Mouse (Mus musculus): ENCODE data around the gene Car6. TPM values are rescaled to one million over a fixed set of nuclear protein-coding genes. Genes with fewer than 3 reads are reported as not detected.

Car6 gene
- polyA plus RNA-seq, 1 experiment from 2014 or later, result 0.09 TPM

DNA sequence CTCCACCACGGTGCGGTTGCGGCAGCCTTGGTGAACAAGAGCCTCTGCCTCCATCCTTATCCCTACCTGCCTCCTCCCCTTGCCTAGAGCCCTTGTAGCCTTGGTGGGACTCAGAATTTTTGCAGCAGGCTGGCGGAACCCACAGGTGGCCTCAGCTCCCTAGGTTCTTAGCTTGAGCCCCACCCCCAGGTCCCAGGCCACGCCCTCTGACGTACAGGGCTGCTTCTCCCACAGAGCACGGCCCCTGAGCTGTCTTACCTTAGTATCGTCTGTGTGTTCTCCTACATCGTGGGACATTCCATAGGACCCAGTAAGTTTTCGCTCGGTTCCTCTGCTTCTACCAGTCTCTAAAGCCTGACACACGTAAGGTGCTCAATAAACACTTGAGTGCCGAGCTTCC lies 36.3 kb downstream of the Car6 start:
- H3K9ac ChIP-seq (ENCODE audit: low read length), result no peak overlapping the region
- DNase-seq (ENCODE audit: low spot score) (peak; percentile 36), ATAC-seq (ENCODE audit: insufficient number of reproducible peaks, low FRiP score, low TSS enrichment, low read depth) (no peak)
- no peaks in the 10 kb centered on the region for H3K27me3 ChIP-seq (ENCODE audit: control insufficient read depth, insufficient read depth, low read length)
- 34% methylated on average over 13 of the region's 13 CpGs for WGBS
- 0 out of 2 replicates have a peak overlapping the region, but pooled peaks have one; percentile 18 for H3K4me2 ChIP-seq (ENCODE audit: low read depth, severe bottlenecking)
- H3K9me3 ChIP-seq (ENCODE audit: control insufficient read depth, low read length), result no peaks in the 10 kb centered on the region
- H3K4me3 ChIP-seq (ENCODE audit: low read depth, low read length), result no peak overlapping the region
- no peak overlapping the region for H3K27ac ChIP-seq (replicated peaks; ENCODE audit: low read depth, low read length)
- no peaks in the 10 kb centered on the region for H3K4me1 ChIP-seq (ENCODE audit: control insufficient read depth, insufficient read depth, low read length)
- H3K36me3 ChIP-seq (ENCODE audit: control insufficient read depth, insufficient read depth, low read length), result no peaks in the 10 kb centered on the region

DNA sequence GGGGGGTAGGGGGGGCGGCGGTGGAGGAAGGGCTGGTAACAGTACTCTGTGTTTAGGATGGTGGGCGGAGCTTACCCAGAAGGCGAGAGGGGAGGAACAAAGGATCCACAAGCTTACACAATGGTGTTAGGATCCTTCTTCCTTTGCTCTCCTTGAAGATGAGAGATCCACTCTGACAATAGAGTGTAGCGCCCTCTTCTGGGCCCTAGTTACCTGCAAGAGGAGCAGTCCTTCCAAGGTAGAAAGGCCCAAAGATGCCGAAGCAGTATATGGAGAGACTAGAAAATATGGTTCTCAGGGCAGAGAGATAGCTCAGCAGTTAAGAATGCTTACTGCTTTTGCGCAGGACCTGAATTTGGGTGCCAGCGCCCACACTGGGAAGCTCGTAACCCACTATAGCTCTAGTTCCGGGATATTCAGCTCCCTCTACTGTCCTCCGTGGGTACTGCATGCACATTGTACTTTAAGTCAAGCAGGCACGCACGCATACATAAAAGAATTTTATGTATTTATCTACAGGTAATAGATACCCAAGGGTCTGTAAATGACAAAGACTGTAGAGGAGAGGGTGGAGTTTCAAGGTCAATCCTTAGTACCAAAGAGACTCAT lies 38.5 kb downstream of the Car6 start:
- ATAC-seq (ENCODE audit: insufficient number of reproducible peaks, low FRiP score, low TSS enrichment, low read depth) (no peak), DNase-seq (ENCODE audit: low spot score) (no peak)
- no peak overlapping the region for H3K4me3 ChIP-seq (ENCODE audit: low read depth, low read length)
- H3K4me1 ChIP-seq (ENCODE audit: control insufficient read depth, insufficient read depth, low read length), result no peaks in the 10 kb centered on the region
- 74% methylated on average over 13 of the region's 13 CpGs for WGBS
- no peak overlapping the region for H3K27ac ChIP-seq (replicated peaks; ENCODE audit: low read depth, low read length)
- no peaks in the 10 kb centered on the region for H3K36me3 ChIP-seq (ENCODE audit: control insufficient read depth, insufficient read depth, low read length)
- H3K9ac ChIP-seq (ENCODE audit: low read length), result no peak overlapping the region
- H3K27me3 ChIP-seq (ENCODE audit: control insufficient read depth, insufficient read depth, low read length), result no peaks in the 10 kb centered on the region
- H3K4me2 ChIP-seq (ENCODE audit: low read depth, severe bottlenecking), result no peak overlapping the region
- H3K9me3 ChIP-seq (ENCODE audit: control insufficient read depth, low read length), result no peaks in the 10 kb centered on the region

DNA sequence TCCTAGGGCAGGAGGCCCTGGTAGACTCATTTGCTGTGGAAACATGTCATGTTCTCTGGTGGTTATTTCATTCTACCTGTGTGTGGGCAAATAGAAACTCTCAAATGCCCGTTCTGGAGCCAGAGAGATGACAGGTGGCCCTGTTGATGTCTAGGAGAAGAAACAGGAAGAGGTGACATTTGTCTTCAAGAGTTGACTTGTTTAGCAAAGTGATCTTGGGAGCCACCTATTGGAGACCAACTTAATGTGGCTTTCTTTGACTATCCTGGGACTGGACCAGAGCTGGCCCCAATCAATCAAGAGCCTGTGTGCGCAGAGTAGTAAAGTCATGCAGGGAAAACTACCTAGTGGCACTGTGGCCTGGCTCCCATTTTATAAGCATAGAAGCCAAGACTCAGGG lies 41.7 kb downstream of the Car6 start:
- WGBS, result 87% methylated on average over 2 of the region's 2 CpGs

DNA sequence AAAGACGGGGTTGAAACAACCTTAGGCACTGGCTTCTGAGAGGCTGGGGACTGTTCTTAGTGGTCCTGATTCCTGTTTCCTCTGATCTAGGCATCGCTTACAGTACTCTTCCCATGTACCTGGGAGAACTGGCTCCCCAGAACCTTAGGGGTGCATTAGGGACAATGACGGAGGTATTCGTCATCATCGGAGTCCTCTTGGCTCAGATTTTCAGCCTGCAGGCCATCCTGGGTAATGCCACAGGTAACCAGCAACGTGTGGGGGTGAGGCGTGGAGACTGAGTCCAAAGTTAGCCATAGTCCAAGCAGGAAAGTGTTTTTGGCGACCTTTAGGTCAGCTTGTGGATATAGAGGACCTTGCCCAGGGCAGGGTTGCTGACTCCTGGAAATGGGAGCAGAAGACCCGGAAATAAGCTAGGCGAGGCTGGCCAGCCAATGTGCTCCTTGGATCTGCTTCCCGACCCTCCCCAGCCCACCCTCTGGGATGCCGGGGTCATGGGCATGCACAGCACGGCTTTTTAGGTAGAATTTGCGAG lies 43.7 kb downstream of the Car6 start:
- ATAC-seq (ENCODE audit: insufficient number of reproducible peaks, low FRiP score, low TSS enrichment, low read depth) (no peak), DNase-seq (ENCODE audit: low spot score) (no peak)
- Histone ChIP-seq H3K9ac (ENCODE audit: low read length) (no peak overlapping the region), H3K27ac (replicated peaks; ENCODE audit: low read depth, low read length) (no peak overlapping the region), H3K9me3 (ENCODE audit: control insufficient read depth, low read length) (no peaks in the 10 kb centered on the region), H3K36me3 (ENCODE audit: control insufficient read depth, insufficient read depth, low read length) (no peaks in the 10 kb centered on the region), H3K27me3 (ENCODE audit: control insufficient read depth, insufficient read depth, low read length) (no peaks in the 10 kb centered on the region), H3K4me2 (ENCODE audit: low read depth, severe bottlenecking) (no peak overlapping the region), H3K4me3 (ENCODE audit: low read depth, low read length) (no peak overlapping the region), H3K4me1 (ENCODE audit: control insufficient read depth, insufficient read depth, low read length) (no peaks in the 10 kb centered on the region)
- WGBS, result 70% methylated on average over 14 of the region's 14 CpGs

More for the DNA sequence above, 41.7 kb downstream of the Car6 start:
- Histone ChIP-seq H3K4me2 (ENCODE audit: low read depth, severe bottlenecking) (no peak overlapping the region), H3K4me1 (ENCODE audit: control insufficient read depth, insufficient read depth, low read length) (no peaks in the 10 kb centered on the region), H3K27me3 (ENCODE audit: control insufficient read depth, insufficient read depth, low read length) (no peaks in the 10 kb centered on the region), H3K9ac (ENCODE audit: low read length) (no peak overlapping the region), H3K36me3 (ENCODE audit: control insufficient read depth, insufficient read depth, low read length) (no peaks in the 10 kb centered on the region), H3K4me3 (ENCODE audit: low read depth, low read length) (no peak overlapping the region), H3K9me3 (ENCODE audit: control insufficient read depth, low read length) (no peaks in the 10 kb centered on the region), H3K27ac (replicated peaks; ENCODE audit: low read depth, low read length) (no peak overlapping the region)
- DNase-seq (ENCODE audit: low spot score), result no peak
- ATAC-seq (ENCODE audit: insufficient number of reproducible peaks, low FRiP score, low TSS enrichment, low read depth), result no peak

DNA sequence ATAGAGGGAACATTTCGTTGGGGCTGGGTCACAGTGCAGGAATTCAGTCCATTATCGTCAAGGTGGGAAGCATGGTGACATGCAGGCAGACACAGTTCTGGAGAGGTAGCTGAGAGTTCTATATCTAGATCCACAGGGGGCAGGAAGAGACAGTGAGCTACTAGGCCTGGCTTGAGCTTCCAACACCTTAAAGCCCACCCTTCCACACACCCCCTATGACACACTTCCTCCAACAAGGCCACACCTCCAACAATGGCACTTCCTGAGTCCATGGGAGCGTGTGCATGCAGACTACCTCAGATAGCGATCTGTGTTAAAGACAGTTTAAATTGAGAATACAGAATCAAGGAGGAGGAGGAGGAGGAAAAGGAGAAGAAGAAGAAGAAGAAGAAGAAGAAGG lies 45.4 kb downstream of the Car6 start:
- H3K4me2 ChIP-seq (ENCODE audit: low read depth, severe bottlenecking), result no peak overlapping the region
- H3K9ac ChIP-seq (ENCODE audit: low read length), result no peak overlapping the region
- H3K27ac ChIP-seq (replicated peaks; ENCODE audit: low read depth, low read length), result no peak overlapping the region
- H3K4me1 ChIP-seq (ENCODE audit: control insufficient read depth, insufficient read depth, low read length), result no peaks in the 10 kb centered on the region
- 83% methylated on average over 4 of the region's 4 CpGs for WGBS
- no peak overlapping the region for H3K4me3 ChIP-seq (ENCODE audit: low read depth, low read length)
- H3K9me3 ChIP-seq (ENCODE audit: control insufficient read depth, low read length), result no peaks in the 10 kb centered on the region
- DNase-seq (ENCODE audit: low spot score) (no peak), ATAC-seq (ENCODE audit: insufficient number of reproducible peaks, low FRiP score, low TSS enrichment, low read depth) (no peak)
- no peaks in the 10 kb centered on the region for H3K36me3 ChIP-seq (ENCODE audit: control insufficient read depth, insufficient read depth, low read length)
- H3K27me3 ChIP-seq (ENCODE audit: control insufficient read depth, insufficient read depth, low read length), result no peaks in the 10 kb centered on the region

DNA sequence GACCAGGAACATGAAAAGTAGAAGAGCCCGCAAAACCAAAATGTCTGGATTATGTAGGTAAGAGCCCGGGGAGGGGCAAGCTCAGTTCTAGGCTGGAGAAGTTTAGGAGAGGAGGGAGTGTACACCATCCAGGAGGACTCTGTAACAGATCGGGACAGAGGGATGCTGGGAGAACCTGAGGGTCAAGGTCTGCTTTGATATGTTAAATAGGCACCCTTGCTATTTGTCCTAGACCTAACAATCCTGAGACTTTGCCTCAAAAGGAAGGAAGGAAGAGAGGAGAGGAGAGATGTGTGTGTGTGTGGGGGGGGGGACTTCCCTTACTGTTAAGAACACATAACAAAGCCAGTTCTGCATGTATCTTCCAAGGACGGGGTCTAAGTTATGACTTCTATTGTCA lies 45.8 kb downstream of the Car6 start:
- no peak overlapping the region for H3K4me2 ChIP-seq (ENCODE audit: low read depth, severe bottlenecking)
- no peak overlapping the region for H3K4me3 ChIP-seq (ENCODE audit: low read depth, low read length)
- H3K4me1 ChIP-seq (ENCODE audit: control insufficient read depth, insufficient read depth, low read length), result no peaks in the 10 kb centered on the region
- no peaks in the 10 kb centered on the region for H3K9me3 ChIP-seq (ENCODE audit: control insufficient read depth, low read length)
- 84% methylated on average over 4 of the region's 4 CpGs for WGBS
- no peak overlapping the region for H3K9ac ChIP-seq (ENCODE audit: low read length)
- DNase-seq (ENCODE audit: low spot score), result no peak
- H3K27ac ChIP-seq (replicated peaks; ENCODE audit: low read depth, low read length), result no peak overlapping the region
- no peak for ATAC-seq (ENCODE audit: insufficient number of reproducible peaks, low FRiP score, low TSS enrichment, low read depth)
- H3K27me3 ChIP-seq (ENCODE audit: control insufficient read depth, insufficient read depth, low read length), result no peaks in the 10 kb centered on the region
- H3K36me3 ChIP-seq (ENCODE audit: control insufficient read depth, insufficient read depth, low read length), result no peaks in the 10 kb centered on the region

DNA sequence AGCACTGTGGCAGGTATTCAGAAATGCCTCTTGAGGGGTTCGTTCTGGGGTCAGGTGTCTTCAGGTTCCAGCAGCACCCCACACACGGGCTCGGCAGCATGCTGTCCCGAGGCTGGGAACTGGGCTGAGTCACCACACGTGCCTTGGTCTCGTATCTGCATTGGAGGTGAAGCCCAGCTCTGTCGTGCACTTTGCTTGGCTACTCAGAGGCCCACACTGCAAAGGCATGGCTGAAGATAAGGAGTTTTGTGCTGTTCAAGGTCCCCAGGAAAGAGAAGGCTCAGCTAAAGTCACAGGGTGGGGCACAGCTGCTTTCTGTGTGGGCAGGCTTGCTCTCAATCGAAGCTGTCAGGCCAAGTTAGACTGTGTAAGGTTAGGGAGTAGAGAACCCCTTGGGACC lies 48.6 kb downstream of the Car6 start:
- Histone ChIP-seq H3K27me3 (ENCODE audit: control insufficient read depth, insufficient read depth, low read length) (no peaks in the 10 kb centered on the region), H3K4me2 (ENCODE audit: low read depth, severe bottlenecking) (no peak overlapping the region), H3K9ac (ENCODE audit: low read length) (no peak overlapping the region), H3K27ac (replicated peaks; ENCODE audit: low read depth, low read length) (no peak overlapping the region), H3K9me3 (ENCODE audit: control insufficient read depth, low read length) (0 out of 2 replicates have a peak, but pooled peaks cover 3% of the 10 kb centered on the region), H3K4me3 (ENCODE audit: low read depth, low read length) (no peak overlapping the region), H3K4me1 (ENCODE audit: control insufficient read depth, insufficient read depth, low read length) (no peaks in the 10 kb centered on the region), H3K36me3 (ENCODE audit: control insufficient read depth, insufficient read depth, low read length) (no peaks in the 10 kb centered on the region)
- DNase-seq (ENCODE audit: low spot score), result no peak
- 87% methylated on average over 8 of the region's 8 CpGs for WGBS
- no peak for ATAC-seq (ENCODE audit: insufficient number of reproducible peaks, low FRiP score, low TSS enrichment, low read depth)

DNA sequence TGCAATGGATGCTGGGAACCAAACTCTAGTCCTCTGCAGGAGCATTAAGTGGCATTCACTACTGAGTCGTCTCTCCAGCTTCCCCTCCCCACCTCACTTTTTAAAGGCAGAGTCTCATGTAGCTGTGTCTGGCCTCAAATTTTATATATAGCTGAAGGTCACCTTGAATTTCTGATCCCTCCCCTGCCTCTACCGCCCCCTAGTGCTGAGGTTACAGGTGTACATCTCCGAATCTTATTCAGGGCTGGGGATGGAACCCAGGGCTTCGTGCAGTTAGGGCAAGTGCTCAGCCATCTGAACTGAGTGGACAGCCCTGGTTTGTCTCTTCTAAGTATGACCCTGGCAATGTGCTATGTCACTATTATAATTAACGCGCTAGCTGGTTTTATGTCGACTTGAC lies 50.1 kb downstream of the Car6 start:
- DNase-seq (ENCODE audit: low spot score) (no peak), ATAC-seq (ENCODE audit: insufficient number of reproducible peaks, low FRiP score, low TSS enrichment, low read depth) (no peak)
- Histone ChIP-seq H3K9me3 (ENCODE audit: control insufficient read depth, low read length) (0 out of 2 replicates have a peak, but pooled peaks cover 3% of the 10 kb centered on the region), H3K4me1 (ENCODE audit: control insufficient read depth, insufficient read depth, low read length) (no peaks in the 10 kb centered on the region), H3K27me3 (ENCODE audit: control insufficient read depth, insufficient read depth, low read length) (no peaks in the 10 kb centered on the region), H3K4me2 (ENCODE audit: low read depth, severe bottlenecking) (no peak overlapping the region), H3K27ac (replicated peaks; ENCODE audit: low read depth, low read length) (no peak overlapping the region), H3K36me3 (ENCODE audit: control insufficient read depth, insufficient read depth, low read length) (no peaks in the 10 kb centered on the region), H3K4me3 (ENCODE audit: low read depth, low read length) (no peak overlapping the region), H3K9ac (ENCODE audit: low read length) (no peak overlapping the region)
- 80% methylated on average over 7 of the region's 7 CpGs for WGBS

DNA sequence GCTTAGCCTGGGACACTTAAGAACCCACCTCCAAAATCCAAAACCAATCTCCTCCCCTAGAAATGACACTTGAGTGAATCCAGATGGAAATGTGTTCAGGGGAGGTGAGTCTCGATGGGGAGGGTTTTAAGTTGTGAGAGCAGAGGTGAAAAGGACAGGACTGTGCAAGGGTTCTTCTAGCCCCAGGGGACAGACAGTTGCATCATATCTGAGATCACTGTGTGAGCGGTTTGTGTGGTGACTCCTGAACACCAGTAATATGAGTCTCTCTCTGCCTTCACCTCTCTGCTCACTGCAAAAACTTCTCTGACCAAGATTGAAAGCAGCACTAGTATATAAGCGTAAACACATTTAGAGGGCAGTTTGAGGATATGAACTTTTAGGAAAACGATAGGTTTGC lies 54.8 kb downstream of the Car6 start:
- DNase-seq (ENCODE audit: low spot score) (no peak), ATAC-seq (ENCODE audit: insufficient number of reproducible peaks, low FRiP score, low TSS enrichment, low read depth) (no peak)
- no peaks in the 10 kb centered on the region for H3K27me3 ChIP-seq (ENCODE audit: control insufficient read depth, insufficient read depth, low read length)
- WGBS, result 79% methylated on average over 4 of the region's 4 CpGs
- no peak overlapping the region for H3K9ac ChIP-seq (ENCODE audit: low read length)
- peaks cover 3% of the 10 kb centered on the region; the same call in 1 of the 2 replicates for H3K9me3 ChIP-seq (ENCODE audit: control insufficient read depth, low read length)
- no peaks in the 10 kb centered on the region for H3K36me3 ChIP-seq (ENCODE audit: control insufficient read depth, insufficient read depth, low read length)
- no peak overlapping the region for H3K4me2 ChIP-seq (ENCODE audit: low read depth, severe bottlenecking)
- no peaks in the 10 kb centered on the region for H3K4me1 ChIP-seq (ENCODE audit: control insufficient read depth, insufficient read depth, low read length)
- H3K4me3 ChIP-seq (ENCODE audit: low read depth, low read length), result no peak overlapping the region
- no peak overlapping the region for H3K27ac ChIP-seq (replicated peaks; ENCODE audit: low read depth, low read length)

Measured in limb, embryonic 11.5 days (tissue).